Mouse (Mus musculus) hindbrain, embryonic 13.5 days (tissue): ENCODE results near the gene Anapc2. TPM values are rescaled to one million over a fixed set of nuclear protein-coding genes. Genes with fewer than 3 reads are reported as not detected.
"Not testable (repeated sequence)": the region's sequence is repeated elsewhere in the genome, so short reads cannot be mapped to it uniquely, and the experiment has no call there.

Source experiments
- ATAC-seq: fragments of 200-750 bp; cut with Nextera tagmentation; 2 replicates; pipeline ENCODE4 v1.8.0; 2017; ENCODE audit warnings: moderate TSS enrichment; ENCODE audit not compliant: low FRiP score
- H3K27ac ChIP-seq: fragments of 300-500 bp; sonication (generic); 2 replicates; pipeline ENCODE4 v1.5.1; 2015; ENCODE audit warnings: inconsistent platforms, mild to moderate bottlenecking, moderate library complexity
- H3K27me3 ChIP-seq: fragments of 300-500 bp; sonication (generic); 2 replicates; pipeline ENCODE4 v1.6.1; 2015; ENCODE audit warnings: mild to moderate bottlenecking, inconsistent platforms
- H3K36me3 ChIP-seq: fragments of 300-500 bp; sonication (generic); 2 replicates; pipeline ENCODE4 v1.6.1; 2015; ENCODE audit warnings: mild to moderate bottlenecking, inconsistent platforms
- H3K4me1 ChIP-seq: fragments of 300-500 bp; sonication (generic); replicated peaks from 2 replicates; pipeline ENCODE4 v1.6.1; 2015; ENCODE audit warnings: inconsistent platforms
- H3K4me2 ChIP-seq: fragments of 300-500 bp; sonication (generic); 2 replicates; pipeline ENCODE4 v1.6.1; 2015; ENCODE audit warnings: inconsistent platforms, mild to moderate bottlenecking, moderate library complexity
- H3K4me3 ChIP-seq: fragments of 300-500 bp; sonication (generic); 2 replicates; pipeline ENCODE4 v1.5.1; 2015; ENCODE audit warnings: mild to moderate bottlenecking, inconsistent platforms
- H3K9ac ChIP-seq: fragments of 300-500 bp; sonication (generic); 2 replicates; pipeline ENCODE4 v1.6.1; 2015; ENCODE audit warnings: mild to moderate bottlenecking, inconsistent platforms
- H3K9me3 ChIP-seq: fragments of 300-500 bp; sonication (generic); 2 replicates; pipeline ENCODE4 v1.6.1; 2016; ENCODE audit warnings: inconsistent platforms
- WGBS: fragments of 180-500 bp; shearing (Covaris S2); methylation state at CpG from one replicate; pipeline ENCODE4 v1.1.7; 2015; 5-methylcytosine and 5-hydroxymethylcytosine counted together
- polyA plus RNA-seq: library from polyadenylated mRNA; unstranded; fragments of >200 nt; fragmentation: Nextera tagmentation; extraction: Ambion mirVana; gene quantifications from 2 replicates; pipeline ENCODE4 v1.2.1, GENCODE M21; 2015

The Anapc2 gene
- polyA plus RNA-seq, 1 experiment from 2014 or later = 143 TPM

GRCm38 (mm10) chr2:25243342-25243741 lies 28.9 kb upstream of the Anapc2 start:
- H3K27ac ChIP-seq = no peak overlapping the region
- no peaks in the 10 kb centered on the region for H3K9me3 ChIP-seq
- peaks cover 42% of the 10 kb centered on the region for H3K4me1 ChIP-seq
- peak overlapping the region; percentile 70 for H3K4me3 ChIP-seq
- peaks cover 38% of the 10 kb centered on the region for H3K36me3 ChIP-seq
- peak overlapping the region; percentile 89 for H3K4me2 ChIP-seq
- H3K27me3 ChIP-seq = peaks cover 10% of the 10 kb centered on the region; the same call in 1 of the 2 replicates
- WGBS = 81% methylated on average over 8 of the region's 8 CpGs
- no peak for ATAC-seq
- peak overlapping the region; percentile 90 for H3K9ac ChIP-seq

- H3K9ac ChIP-seq = no peak overlapping the region
- no peak for ATAC-seq
- no peak overlapping the region for H3K27ac ChIP-seq
- WGBS = 95% methylated on average over 4 of the region's 4 CpGs
- peaks cover 46% of the 10 kb centered on the region for H3K36me3 ChIP-seq
- H3K9me3 ChIP-seq = no peaks in the 10 kb centered on the region
- H3K27me3 ChIP-seq = peaks cover 7% of the 10 kb centered on the region; the same call in 1 of the 2 replicates
- no peak overlapping the region for H3K4me2 ChIP-seq
- no peak overlapping the region for H3K4me3 ChIP-seq
- peaks cover 42% of the 10 kb centered on the region for H3K4me1 ChIP-seq
Observed at GRCm38 (mm10) chr2:25244144-25244543, 28.1 kb upstream of the Anapc2 start.

GRCm38 (mm10) chr2:25246183-25247072 lies 25.9 kb upstream of the Anapc2 start, which contains the start of gene AL732309.1:
Gene AL732309.1 (minus strand): TSS chr2:25246863.
- no peak for ATAC-seq
- Histone ChIP-seq H3K4me3 (no peak within 1 kb of the TSS), H3K27me3 (0 out of 2 replicates have a peak, but pooled peaks cover 2% of the 10 kb centered on the region), H3K9ac (no peak within 1 kb of the TSS), H3K27ac (no peak within 1 kb of the TSS), H3K36me3 (peaks cover 69% of the 10 kb centered on the region), H3K4me2 (no peak within 1 kb of the TSS), H3K9me3 (no peaks in the 10 kb centered on the region), H3K4me1 (peaks cover 30% of the 10 kb centered on the region)
- 93% methylated on average over 10 of the region's 10 CpGs for WGBS

- peaks cover 23% of the 10 kb centered on the region for H3K4me1 ChIP-seq
- no peak for ATAC-seq
- H3K36me3 ChIP-seq = peaks cover 59% of the 10 kb centered on the region
- no peak overlapping the region for H3K4me3 ChIP-seq
- no peak overlapping the region for H3K27ac ChIP-seq
- H3K9ac ChIP-seq = no peak overlapping the region
- H3K9me3 ChIP-seq = no peaks in the 10 kb centered on the region
- H3K27me3 ChIP-seq = no peaks in the 10 kb centered on the region
- WGBS = 97% methylated on average over 1 of the region's 1 CpGs
- H3K4me2 ChIP-seq = no peak overlapping the region
Observed at GRCm38 (mm10) chr2:25252331-25252730, 19.9 kb upstream of the Anapc2 start.

GRCm38 (mm10) chr2:25255284-25255779 lies 16.9 kb upstream of the Anapc2 start, which contains the start of gene Tmem203:
Gene Tmem203 (plus strand): TSS chr2:25255439.
- H3K4me1 ChIP-seq = peaks cover 27% of the 10 kb centered on the region
- H3K4me2 ChIP-seq = peak within 1 kb of the TSS; percentile 99
- H3K9me3 ChIP-seq = no peaks in the 10 kb centered on the region
- peak; percentile 90 for ATAC-seq
- peak within 1 kb of the TSS; percentile 84 for H3K27ac ChIP-seq
- H3K9ac ChIP-seq = peak within 1 kb of the TSS; percentile 85
- 0% methylated on average over 39 of the region's 39 CpGs for WGBS
- H3K27me3 ChIP-seq = no peaks in the 10 kb centered on the region
- H3K4me3 ChIP-seq = peak within 1 kb of the TSS; percentile 95
- H3K36me3 ChIP-seq = peaks cover 29% of the 10 kb centered on the region

GRCm38 (mm10) chr2:25256443-25257109 lies 15.7 kb upstream of the Anapc2 start:
- not testable (repeated sequence) for H3K27ac ChIP-seq, H3K27me3 ChIP-seq, ATAC-seq, H3K9me3 ChIP-seq
- Histone ChIP-seq H3K4me3 (peak overlapping the region; percentile 95), H3K4me1 (peaks cover 27% of the 10 kb centered on the region), H3K36me3 (peaks cover 17% of the 10 kb centered on the region), H3K9ac (peak overlapping the region; percentile 85), H3K4me2 (peak overlapping the region; percentile 99)
- WGBS = 63% methylated on average over 12 of the region's 12 CpGs

- 87% methylated on average over 5 of the region's 5 CpGs for WGBS
- not testable (repeated sequence) for H3K27ac ChIP-seq, H3K27me3 ChIP-seq, ATAC-seq, H3K4me2 ChIP-seq, H3K9me3 ChIP-seq, H3K4me3 ChIP-seq, H3K9ac ChIP-seq
- Histone ChIP-seq H3K36me3 (peaks cover 11% of the 10 kb centered on the region; the same call in 1 of the 2 replicates), H3K4me1 (peaks cover 31% of the 10 kb centered on the region)
Observed at GRCm38 (mm10) chr2:25257250-25257649, 15.0 kb upstream of the Anapc2 start.

GRCm38 (mm10) chr2:25258887-25259286 lies 13.4 kb upstream of the Anapc2 start:
- Histone ChIP-seq H3K9ac (no peak overlapping the region), H3K4me3 (no peak overlapping the region), H3K4me2 (no peak overlapping the region), H3K27ac (no peak overlapping the region), H3K4me1 (peaks cover 41% of the 10 kb centered on the region), H3K9me3 (no peaks in the 10 kb centered on the region), H3K36me3 (no peaks in the 10 kb centered on the region), H3K27me3 (peaks cover 5% of the 10 kb centered on the region)
- WGBS = 47% methylated on average over 2 of the region's 2 CpGs
- no peak for ATAC-seq

- Histone ChIP-seq H3K4me1 (peaks cover 52% of the 10 kb centered on the region), H3K9me3 (no peaks in the 10 kb centered on the region), H3K9ac (peak overlapping the region; percentile 62), H3K27ac (peak overlapping the region; percentile 78), H3K36me3 (no peaks in the 10 kb centered on the region), H3K4me3 (peak overlapping the region; percentile 79), H3K27me3 (peaks cover 18% of the 10 kb centered on the region), H3K4me2 (peak overlapping the region; percentile 99)
- 0 out of 2 replicates have a peak, but pooled peaks have one; percentile 1 for ATAC-seq
- 49% methylated on average over 12 of the region's 12 CpGs for WGBS
Observed at GRCm38 (mm10) chr2:25261870-25262269, 10.4 kb upstream of the Anapc2 start.

GRCm38 (mm10) chr2:25262291-25262767 lies 9.9 kb upstream of the Anapc2 start, which contains the start of gene Tprn:
Gene Tprn (plus strand): TSS chr2:25262618.
- ATAC-seq = peak; percentile 98
- H3K4me1 ChIP-seq = peaks cover 52% of the 10 kb centered on the region
- no peaks in the 10 kb centered on the region for H3K36me3 ChIP-seq
- H3K27ac ChIP-seq = peak within 1 kb of the TSS; percentile 87
- H3K4me3 ChIP-seq = peak within 1 kb of the TSS; percentile 79
- peaks cover 18% of the 10 kb centered on the region for H3K27me3 ChIP-seq
- peak within 1 kb of the TSS; percentile 85 for H3K9ac ChIP-seq
- WGBS = under 1% methylated on average over 39 of the region's 39 CpGs
- peak within 1 kb of the TSS; percentile 99 for H3K4me2 ChIP-seq
- H3K9me3 ChIP-seq = no peaks in the 10 kb centered on the region

GRCm38 (mm10) chr2:25262795-25263622 lies 9.3 kb upstream of the Anapc2 start:
- Histone ChIP-seq H3K4me3 (peak overlapping the region; percentile 79), H3K27ac (peak overlapping the region; percentile 87), H3K27me3 (peaks cover 18% of the 10 kb centered on the region), H3K9me3 (no peaks in the 10 kb centered on the region), H3K4me1 (peaks cover 55% of the 10 kb centered on the region), H3K4me2 (peak overlapping the region; percentile 99), H3K36me3 (peaks cover 1% of the 10 kb centered on the region; the same call in 1 of the 2 replicates), H3K9ac (peak overlapping the region; percentile 85)
- ATAC-seq = peak; percentile 50
- under 1% methylated on average over 82 of the region's 82 CpGs for WGBS
